Mouse (Mus musculus) lung, postnatal 0 days (tissue): ENCODE results near the gene Tubg1.

Experiments
- CTCF ChIP-seq: IDR thresholded peaks from 2 replicates; pipeline ENCODE4 v1.5.1; 2016; ENCODE audit warnings: antibody characterized with exemption, mild to moderate bottlenecking
- EP300 ChIP-seq: IDR thresholded peaks from 2 replicates; pipeline ENCODE4 v1.6.1; 2016; ENCODE audit warnings: antibody characterized with exemption, mild to moderate bottlenecking, control low read depth

- TF ChIP-seq EP300 (no peak), CTCF (no peak)
These were observed 24.8 kb upstream of the Tubg1 start for GRCm38 (mm10) chr11:101094930-101095313.
